Mouse (Mus musculus): ENCODE measurements around the gene Pramel1.

DNA sequence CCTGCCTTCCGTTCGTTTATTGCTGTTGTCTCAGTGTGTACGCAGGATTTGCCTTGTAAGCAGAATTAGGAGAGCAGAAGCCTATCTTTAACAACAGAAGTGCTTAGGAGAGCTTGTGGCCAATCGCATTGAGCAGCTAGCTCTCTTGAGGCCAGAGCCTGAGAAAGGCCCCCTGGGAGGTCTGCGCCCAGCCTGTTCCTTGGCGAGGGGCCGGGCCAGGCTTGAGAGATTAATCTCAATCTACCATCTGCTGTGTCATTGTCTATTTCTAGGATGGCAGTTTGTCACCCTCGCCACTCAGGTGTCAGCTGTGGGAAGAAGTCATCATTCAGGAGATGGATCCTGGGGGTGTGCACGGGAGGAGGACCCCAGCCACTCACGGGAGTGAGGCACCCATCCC, 32.7 kb upstream of the Pramel1 start:
- no peak for TF ChIP-seq CTCF (IDR thresholded peaks at IDR 0.05; ENCODE audit: low read depth, low read length)
- TF ChIP-seq GATA1 (IDR thresholded peaks at IDR 0.05; ENCODE audit: borderline replicate concordance, low read length) = no peak
- TF ChIP-seq TAL1 (conservative IDR thresholded peaks at IDR 0.05; ENCODE audit: low read depth, low read length) = no peak
- no peak for TF ChIP-seq POLR2AphosphoS5 (IDR thresholded peaks at IDR 0.05; ENCODE audit: insufficient replicate concordance, low read depth, low read length)
